In the genomic region with DNA sequence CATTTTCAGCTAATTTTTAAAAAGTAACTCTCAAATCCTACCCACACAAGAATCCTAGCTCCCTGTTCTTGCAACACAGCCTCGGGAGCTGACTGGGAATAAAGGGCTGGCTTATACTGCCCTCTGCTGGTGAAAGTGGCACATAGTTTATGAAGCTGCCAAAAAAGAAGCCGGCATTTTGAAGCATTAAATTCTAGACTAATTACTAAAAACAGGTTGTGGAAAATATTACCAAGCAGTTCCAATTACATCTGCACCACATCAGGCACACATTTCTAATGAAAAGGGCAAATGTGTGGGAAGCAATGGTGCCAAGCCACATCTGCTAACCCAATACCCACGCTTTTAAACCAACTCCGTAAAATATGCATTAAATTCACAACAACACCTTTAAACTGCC, we compare ENCODE assay signal across 7 mouse cellular contexts.
DNase-seq lines count a peak whose midpoint lies in the region; ATAC-seq and TF ChIP-seq lines count a peak whose summit lies in the region.

No protein-coding gene starts in this region.

- TF ChIP-seq EP300 in liver, postnatal 0 days (IDR thresholded peaks at IDR 0.05; ENCODE audit: low read depth): no peak

- WGBS in hindbrain, embryonic 14.5 days: 60% methylated on average over 4 of the region's 4 CpGs
- 60% methylated on average over 4 of the region's 4 CpGs for WGBS in hindbrain, embryonic 13.5 days
- WGBS in liver, postnatal 0 days (ENCODE audit: insufficient replicate concordance): 55% methylated on average over 4 of the region's 4 CpGs

- no peaks in the 10 kb centered on the region for H3K9me3 ChIP-seq in hindbrain, embryonic 14.5 days (ENCODE audit: control insufficient read depth, low read length)
- H3K9me3 ChIP-seq in hindbrain, embryonic 13.5 days: 0 out of 2 replicates have a peak, but pooled peaks cover 6% of the 10 kb centered on the region
- H3K9me3 ChIP-seq in E14TG2a.4 (ENCODE audit: low read length): no peaks in the 10 kb centered on the region
- H3K9me3 ChIP-seq in liver, postnatal 0 days (ENCODE audit: low read length): no peaks in the 10 kb centered on the region

- H3K9ac ChIP-seq in hindbrain, embryonic 14.5 days: no peak overlapping the region
- H3K9ac ChIP-seq in hindbrain, embryonic 13.5 days: no peak overlapping the region
- H3K9ac ChIP-seq in liver, postnatal 0 days (replicated peaks): no peak overlapping the region

- H3K27ac ChIP-seq in hindbrain, embryonic 14.5 days: no peak overlapping the region
- no peak overlapping the region for H3K27ac ChIP-seq in hindbrain, embryonic 13.5 days
- H3K27ac ChIP-seq in liver, postnatal 0 days (ENCODE audit: low read depth): no peak overlapping the region

- no peaks in the 10 kb centered on the region for H3K27me3 ChIP-seq in hindbrain, embryonic 14.5 days (ENCODE audit: control insufficient read depth, insufficient read depth, low read length)
- no peaks in the 10 kb centered on the region for H3K27me3 ChIP-seq in hindbrain, embryonic 13.5 days
- peaks cover 5% of the 10 kb centered on the region; the same call in 1 of the 2 replicates for H3K27me3 ChIP-seq in E14TG2a.4 (ENCODE audit: insufficient read depth, low read length)
- no peaks in the 10 kb centered on the region for H3K27me3 ChIP-seq in liver, postnatal 0 days (ENCODE audit: insufficient read depth, low read length)

- peak; percentile 78 for DNase-seq in hindbrain, embryonic 14.5 days (ENCODE audit: low spot score)
- DNase-seq in 416B (ENCODE audit: low read depth): peak; percentile 61
- peak; percentile 48 for DNase-seq in liver, postnatal 0 days
- DNase-seq in right cerebral cortex, adult 18-20 months: no peak

- H3K36me3 ChIP-seq in hindbrain, embryonic 14.5 days (replicated peaks; ENCODE audit: control insufficient read depth, insufficient read depth): no peaks in the 10 kb centered on the region
- H3K36me3 ChIP-seq in hindbrain, embryonic 13.5 days: no peaks in the 10 kb centered on the region
- H3K36me3 ChIP-seq in E14TG2a.4 (ENCODE audit: insufficient read depth, low read length): no peaks in the 10 kb centered on the region
- H3K36me3 ChIP-seq in liver, postnatal 0 days (replicated peaks; ENCODE audit: insufficient read depth, low read length): no peaks in the 10 kb centered on the region

- H3K4me2 ChIP-seq in hindbrain, embryonic 14.5 days (replicated peaks): no peak overlapping the region
- H3K4me2 ChIP-seq in hindbrain, embryonic 13.5 days: no peak overlapping the region
- no peak overlapping the region for H3K4me2 ChIP-seq in liver, postnatal 0 days (ENCODE audit: low read depth, low read length)

- TF ChIP-seq CTCF in E14TG2a.4 (conservative IDR thresholded peaks at IDR 0.05; ENCODE audit: low read length): peak; percentile 94
- peak; percentile 76 for TF ChIP-seq CTCF in liver, postnatal 0 days (IDR thresholded peaks at IDR 0.05; ENCODE audit: low read depth)

- H3K4me3 ChIP-seq in hindbrain, embryonic 14.5 days (replicated peaks; ENCODE audit: low read length): no peak overlapping the region
- H3K4me3 ChIP-seq in hindbrain, embryonic 13.5 days: no peak overlapping the region
- no peak overlapping the region for H3K4me3 ChIP-seq in E14TG2a.4 (replicated peaks; ENCODE audit: low read length)
- H3K4me3 ChIP-seq in liver, postnatal 0 days (ENCODE audit: low read depth, low read length): no peak overlapping the region

- no peaks in the 10 kb centered on the region for H3K4me1 ChIP-seq in hindbrain, embryonic 14.5 days (replicated peaks; ENCODE audit: control insufficient read depth, insufficient read depth, low read length)
- no peaks in the 10 kb centered on the region; the same call in 1 of the 2 replicates for H3K4me1 ChIP-seq in hindbrain, embryonic 13.5 days (replicated peaks)
- H3K4me1 ChIP-seq in E14TG2a.4 (replicated peaks; ENCODE audit: low read depth, low read length): no peaks in the 10 kb centered on the region
- no peaks in the 10 kb centered on the region for H3K4me1 ChIP-seq in liver, postnatal 0 days (ENCODE audit: insufficient read depth)

- ATAC-seq in hindbrain, embryonic 14.5 days (ENCODE audit: low FRiP score): no peak
- no peak for ATAC-seq in hindbrain, embryonic 13.5 days (ENCODE audit: low FRiP score)
- ATAC-seq in common myeloid progenitor, adult 5-6 weeks (replicated peaks; ENCODE audit: low read depth, poor library complexity, severe bottlenecking): 0 out of 2 replicates have a peak, but pooled peaks have one; percentile 22
- ATAC-seq in liver, postnatal 0 days: no peak
